Mouse (Mus musculus): ENCODE results near the gene Gm9603. TPM values are rescaled to one million over a fixed set of nuclear protein-coding genes. Genes with fewer than 3 reads are reported as not detected.
"Not testable (repeated sequence)": the region's sequence is repeated elsewhere in the genome, so short reads cannot be mapped to it uniquely, and the experiment has no call there.

The Gm9603 gene
- not detected for total RNA-seq (2021)
- long read RNA-seq, experiment 1, result 0 reads
- long read RNA-seq, experiment 2, result 0 reads

DNA sequence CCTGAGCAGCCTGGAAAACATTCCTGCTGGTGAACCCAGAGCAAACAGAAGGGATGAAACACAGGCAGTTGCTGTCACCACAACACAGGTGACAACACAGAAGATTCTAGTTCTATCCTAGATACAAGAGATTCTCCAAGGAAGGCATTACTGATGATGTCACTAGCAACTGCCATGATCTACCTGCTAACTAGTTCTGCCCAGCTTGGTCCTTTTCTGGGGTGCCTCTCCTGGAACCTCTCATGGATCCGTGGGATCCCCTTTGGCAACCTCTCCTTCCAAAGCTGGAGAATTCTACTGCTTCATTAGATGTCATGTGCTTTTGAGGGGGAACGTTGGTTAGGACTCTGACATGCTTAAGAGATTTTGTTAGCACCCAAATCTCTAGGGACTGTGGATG is at the start of gene Gm9603:
Gene Gm9603 (minus strand): TSS at position 101 of the 400 bp plus-strand sequence.
- not testable (repeated sequence) for DNase-seq (ENCODE audit: low spot score in 2 of 2)

DNA sequence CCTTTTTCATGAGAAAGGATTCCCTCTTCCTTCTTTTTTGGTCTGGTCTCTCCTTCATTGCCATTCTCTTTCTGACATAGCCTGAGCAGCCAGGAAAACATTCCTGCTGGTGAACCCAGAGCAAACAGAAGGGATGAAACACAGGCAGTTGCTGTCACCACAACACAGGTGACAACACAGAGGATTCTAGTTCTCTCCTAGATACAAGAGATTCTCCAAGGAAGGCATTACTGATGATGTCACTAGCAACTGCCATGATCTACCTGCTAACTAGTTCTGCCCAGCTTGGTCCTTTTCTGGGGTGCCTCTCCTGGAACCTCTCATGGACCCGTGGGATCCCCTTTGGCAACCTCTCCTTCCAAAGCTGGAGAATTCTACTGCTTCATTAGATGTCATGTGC is 54.3 kb downstream of the Gm9603 start, which contains the start of gene Gm8265:
Gene Gm8265 (minus strand): TSS at position 101 of the 400 bp plus-strand sequence.
- not testable (repeated sequence) for DNase-seq (ENCODE audit: low spot score in 2 of 2)

Other genes starting within 250 kb of the Gm9603 start
- 1 to 10 TPM; 4.3 to 5.6 TPM for gene Gm3194, start 232.0 kb downstream of the Gm9603 start, total RNA-seq (2021)
- not detected for gene Gm8246, start 209.6 kb downstream of the Gm9603 start, total RNA-seq (2021)
- not detected for gene Gm3187, start 203.2 kb downstream of the Gm9603 start, total RNA-seq (2021)
- gene Gm3488, start 185.8 kb downstream of the Gm9603 start, total RNA-seq (2021), result 1 to 10 TPM; 1.9 to 2.3 TPM
- gene Gm3532, start 149.0 kb downstream of the Gm9603 start, total RNA-seq (2021), result not detected
- not detected for gene Gm8265, start 54.4 kb downstream of the Gm9603 start, total RNA-seq (2021)
- 1 to 10 TPM in 1 of 2 experiments, under 1 TPM in 1; 0.69 to 1.4 TPM for gene Gm3373, start 54.1 kb upstream of the Gm9603 start, total RNA-seq (2021)
- gene Gm3383, start 120.5 kb upstream of the Gm9603 start, total RNA-seq (2021), result 1 to 10 TPM; 4.5 to 5.6 TPM
- gene Gm3424, start 142.9 kb upstream of the Gm9603 start, total RNA-seq (2021), result not detected
- gene Gm8237, start 192.9 kb upstream of the Gm9603 start, total RNA-seq (2021), result 1 to 10 TPM; 1.5 to 2.5 TPM

Data from layer of hippocampus, postnatal 14 days (tissue).